Mouse (Mus musculus): ENCODE measurements around the gene Baz1b.

- TF ChIP-seq CTCF (IDR thresholded peaks at IDR 0.05; ENCODE audit: low read depth, low read length): no peak
- TF ChIP-seq POLR2AphosphoS5 (IDR thresholded peaks at IDR 0.05; ENCODE audit: insufficient replicate concordance, low read depth, low read length): no peak
- TF ChIP-seq GATA1 (IDR thresholded peaks at IDR 0.05; ENCODE audit: borderline replicate concordance, low read length): no peak
- no peak for TF ChIP-seq TAL1 (conservative IDR thresholded peaks at IDR 0.05; ENCODE audit: low read depth, low read length)
Observed at GRCm38 (mm10) chr5:135250186-135251078, 63.4 kb downstream of the Baz1b start.
